Mouse (Mus musculus) thymus, adult 18-20 months (tissue): ENCODE results near the gene Kifc1.
A peak's percentile ranks its signal among the peaks of the same experiment; 100 is the strongest.

Experiments used
- DNase-seq, 2 experiments: peaks; one replicate each; pipeline ENCODE4 v3.0.0; 2022; ENCODE audit warnings: mixed read lengths in 2 of 2

Gene Kifc1

DNA sequence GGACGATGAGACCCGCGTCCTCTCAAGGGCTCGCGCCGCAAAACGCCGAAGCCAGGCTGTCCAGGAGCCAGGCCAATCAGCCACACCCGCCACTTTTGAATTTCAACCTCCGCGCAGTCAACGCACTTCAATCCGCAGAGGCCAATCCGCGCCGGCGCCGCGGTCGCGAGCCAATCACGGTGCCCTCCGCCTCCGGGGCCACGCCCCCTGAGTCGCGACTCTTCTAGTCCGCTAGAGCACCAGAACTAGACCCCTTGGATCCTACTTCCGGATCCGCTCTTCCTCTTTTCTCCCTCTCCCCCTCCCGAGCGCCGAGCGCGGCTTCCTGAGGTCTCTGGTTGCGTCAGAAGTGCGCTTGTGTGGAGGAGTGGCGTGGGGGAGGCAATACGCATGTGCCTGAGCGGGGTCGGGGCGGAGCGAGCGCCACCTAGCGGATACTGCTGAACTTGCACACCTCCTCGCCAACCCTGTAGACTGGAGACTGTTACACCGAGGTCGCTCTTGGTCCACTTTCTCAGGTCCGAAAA is at the start of gene Kifc1:
Kifc1 (minus strand) TSS at position 129 of the 527 bp plus-strand sequence.
- peak; percentile 99 to 100 for DNase-seq

- DNase-seq: no peak
Observed at GRCm38 (mm10) chr17:33938783-33939182, 48.3 kb upstream of the Kifc1 start.

GRCm38 (mm10) chr17:33936993-33937392 is 46.5 kb upstream of the Kifc1 start:
- DNase-seq: no peak

GRCm38 (mm10) chr17:33935422-33936055 is 45.1 kb upstream of the Kifc1 start:
- no peak for DNase-seq

- peak in 1 of 2 experiments; percentile 5 for DNase-seq
Observed at GRCm38 (mm10) chr17:33932970-33933369, 42.5 kb upstream of the Kifc1 start.

DNA sequence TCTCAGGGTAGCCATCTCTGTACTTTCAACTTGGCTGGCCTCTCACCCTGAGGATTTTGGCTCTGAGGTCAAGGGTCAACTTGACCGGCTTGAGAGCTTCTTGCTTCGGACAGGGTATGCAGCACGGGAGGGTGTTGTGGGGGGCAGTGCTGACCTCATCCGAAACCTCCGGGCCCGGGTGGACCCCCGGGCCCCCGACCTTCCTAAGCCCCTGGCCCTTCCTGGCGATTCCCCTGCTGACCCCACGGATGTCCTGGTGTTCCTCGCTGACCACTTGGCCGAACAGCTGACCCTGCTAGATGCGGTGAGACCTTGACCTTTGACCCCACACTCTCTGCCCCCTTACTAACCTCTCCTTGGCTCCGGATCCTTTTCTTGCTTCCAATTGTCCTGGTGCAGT is 42.0 kb upstream of the Kifc1 start:
- peak in 1 of 2 experiments; percentile 14 for DNase-seq

- DNase-seq: peak in 1 of 2 experiments; percentile 9
Observed at GRCm38 (mm10) chr17:33931947-33932346, 41.5 kb upstream of the Kifc1 start.

DNA sequence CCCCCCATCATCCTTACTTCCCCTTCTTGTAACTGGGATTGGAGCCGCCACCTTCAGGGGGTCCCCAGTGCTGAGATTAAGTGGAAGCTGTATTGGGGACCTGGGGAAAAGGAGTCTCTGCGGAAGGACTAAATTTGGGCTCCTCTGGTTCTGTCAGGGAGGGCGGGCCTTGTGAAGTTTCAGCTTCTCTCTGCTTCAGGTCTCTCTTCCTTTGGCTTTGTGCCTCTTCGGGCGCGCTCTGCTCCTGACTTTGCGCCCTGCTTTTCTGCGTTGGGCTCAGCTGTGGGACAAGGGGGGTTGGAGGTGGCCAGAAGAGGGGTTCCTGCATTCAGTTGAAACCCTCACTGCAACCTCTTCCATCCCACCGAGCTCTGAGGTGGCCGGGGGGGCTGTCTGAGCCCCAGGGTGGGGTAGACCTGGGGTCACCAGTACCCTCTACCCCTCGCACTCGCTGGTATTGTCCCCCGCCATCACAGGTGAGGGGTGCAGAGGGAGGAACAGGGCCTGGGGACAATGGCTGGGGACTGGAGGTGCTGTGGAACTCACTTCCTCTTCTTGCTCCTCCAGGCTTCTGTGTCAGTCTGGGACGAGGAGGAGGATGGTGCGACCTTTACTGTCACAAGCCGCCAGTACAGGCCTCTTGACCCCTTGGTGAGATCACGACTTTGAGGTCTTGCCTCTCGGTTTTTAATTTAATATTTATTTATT is 40.9 kb upstream of the Kifc1 start:
- peak in 1 of 2 experiments; percentile 32 for DNase-seq

GRCm38 (mm10) chr17:33930280-33931158 is 40.1 kb upstream of the Kifc1 start:
- peak; percentile 74 to 80 for DNase-seq

DNA sequence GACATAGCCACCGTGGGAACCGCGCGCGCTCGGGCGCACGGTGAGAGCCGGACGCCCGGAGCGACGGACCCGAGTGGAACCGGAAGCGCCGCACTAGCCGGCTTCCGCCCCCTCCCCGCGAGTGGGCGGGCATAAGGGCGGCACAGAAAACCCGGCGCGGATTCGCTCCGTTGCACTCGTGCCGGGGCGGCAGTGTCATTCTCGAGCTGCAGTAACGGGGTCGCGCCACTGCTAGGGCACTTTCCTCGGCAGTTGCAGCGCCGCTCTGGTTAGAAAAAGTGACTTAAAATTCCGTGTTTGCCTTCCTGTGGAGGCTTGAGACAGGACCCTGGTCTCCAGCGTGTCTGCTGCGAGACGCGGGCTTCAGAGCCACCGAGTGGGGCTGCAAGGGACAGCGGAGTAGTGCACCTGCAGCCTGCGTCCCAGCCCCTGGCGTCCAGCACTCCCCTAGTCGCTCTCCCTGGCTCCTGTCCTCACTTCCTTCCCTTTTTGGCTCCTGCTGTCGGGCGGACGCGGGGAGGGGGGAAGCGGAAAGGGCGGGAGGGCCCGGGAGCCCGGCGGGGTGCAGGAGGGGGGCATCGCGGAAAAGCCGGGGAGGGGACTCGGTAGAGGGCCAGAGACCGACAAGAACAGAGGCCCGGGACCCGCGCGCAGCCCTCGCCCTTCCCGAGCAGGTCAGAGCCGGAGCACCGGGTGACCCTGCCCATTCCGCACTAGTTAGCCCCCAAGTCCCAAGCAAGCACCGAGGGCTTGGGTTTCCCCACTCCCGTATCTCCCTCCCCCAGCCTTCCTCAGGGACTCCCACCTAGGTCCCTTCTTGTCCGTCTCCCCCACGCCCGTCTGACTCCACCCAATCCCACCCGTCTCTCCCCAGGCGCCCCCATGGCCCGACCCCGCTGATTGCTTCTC is 39.2 kb upstream of the Kifc1 start, which contains the start of gene Rgl2:
Rgl2 (plus strand) TSS at position 173 of the 909 bp plus-strand sequence.
- DNase-seq: peak; percentile 86 to 87

- DNase-seq: peak in 1 of 2 experiments; percentile 6
Observed at GRCm38 (mm10) chr17:33928251-33928947, 37.9 kb upstream of the Kifc1 start.

DNA sequence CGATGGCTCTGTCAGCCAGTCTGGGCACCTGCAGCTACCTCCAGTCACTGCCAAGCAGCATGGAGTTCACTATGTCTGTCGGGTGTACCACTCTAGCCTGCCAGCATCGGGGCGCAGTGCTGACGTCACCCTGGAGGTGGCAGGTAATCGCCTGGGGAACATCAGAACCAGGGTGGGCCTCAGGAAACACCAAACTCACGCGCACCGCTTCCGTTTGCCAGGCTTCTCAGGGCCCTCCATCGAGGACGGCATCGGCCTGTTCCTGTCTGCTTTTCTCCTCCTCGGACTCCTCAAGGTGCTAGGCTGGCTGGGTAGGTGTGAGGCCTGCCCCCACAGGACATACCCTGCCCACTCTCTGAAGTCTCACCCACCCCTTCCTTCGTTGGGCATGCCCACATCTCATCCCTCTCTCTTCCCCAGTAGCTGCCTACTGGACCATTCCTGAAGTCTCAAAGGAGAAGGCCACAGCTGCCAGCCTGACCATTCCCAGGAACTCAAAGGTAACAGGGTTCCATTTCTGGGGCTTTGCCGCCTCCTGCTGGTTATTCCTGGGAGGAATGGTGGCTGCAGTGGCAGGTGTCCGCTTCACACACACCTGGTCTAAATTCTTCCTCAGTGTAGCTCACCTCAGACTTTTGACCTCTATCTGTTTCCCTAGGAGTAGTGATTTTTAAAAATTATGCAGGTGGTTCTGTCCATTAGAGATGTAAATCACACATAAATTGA is 35.9 kb upstream of the Kifc1 start:
- DNase-seq: no peak

GRCm38 (mm10) chr17:33925406-33926116 is 35.1 kb upstream of the Kifc1 start:
- no peak for DNase-seq

- no peak for DNase-seq
Observed at GRCm38 (mm10) chr17:33924577-33925283, 34.3 kb upstream of the Kifc1 start.

DNA sequence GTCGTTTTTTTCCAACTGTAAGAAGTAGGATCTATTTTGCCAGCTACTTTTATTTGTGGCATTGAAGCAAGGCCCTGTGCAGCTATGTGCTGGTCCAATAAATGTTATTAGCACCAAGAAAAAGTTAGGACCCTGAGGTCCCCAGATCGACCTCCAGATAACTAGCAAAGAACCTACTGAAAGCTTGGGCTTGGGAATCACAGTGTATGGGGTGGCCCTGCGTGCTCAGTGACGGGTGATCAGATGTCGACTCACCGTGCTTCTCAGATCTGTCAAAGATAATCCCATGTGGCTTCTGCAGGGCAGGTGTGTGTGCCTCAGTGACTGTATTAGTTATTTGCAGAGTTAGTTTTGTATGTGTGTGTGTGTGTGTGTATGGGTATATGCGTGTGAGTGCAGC is 30.9 kb upstream of the Kifc1 start:
- no peak for DNase-seq

GRCm38 (mm10) chr17:33920282-33921097 is 30.0 kb upstream of the Kifc1 start:
- peak; percentile 65 to 76 for DNase-seq

DNA sequence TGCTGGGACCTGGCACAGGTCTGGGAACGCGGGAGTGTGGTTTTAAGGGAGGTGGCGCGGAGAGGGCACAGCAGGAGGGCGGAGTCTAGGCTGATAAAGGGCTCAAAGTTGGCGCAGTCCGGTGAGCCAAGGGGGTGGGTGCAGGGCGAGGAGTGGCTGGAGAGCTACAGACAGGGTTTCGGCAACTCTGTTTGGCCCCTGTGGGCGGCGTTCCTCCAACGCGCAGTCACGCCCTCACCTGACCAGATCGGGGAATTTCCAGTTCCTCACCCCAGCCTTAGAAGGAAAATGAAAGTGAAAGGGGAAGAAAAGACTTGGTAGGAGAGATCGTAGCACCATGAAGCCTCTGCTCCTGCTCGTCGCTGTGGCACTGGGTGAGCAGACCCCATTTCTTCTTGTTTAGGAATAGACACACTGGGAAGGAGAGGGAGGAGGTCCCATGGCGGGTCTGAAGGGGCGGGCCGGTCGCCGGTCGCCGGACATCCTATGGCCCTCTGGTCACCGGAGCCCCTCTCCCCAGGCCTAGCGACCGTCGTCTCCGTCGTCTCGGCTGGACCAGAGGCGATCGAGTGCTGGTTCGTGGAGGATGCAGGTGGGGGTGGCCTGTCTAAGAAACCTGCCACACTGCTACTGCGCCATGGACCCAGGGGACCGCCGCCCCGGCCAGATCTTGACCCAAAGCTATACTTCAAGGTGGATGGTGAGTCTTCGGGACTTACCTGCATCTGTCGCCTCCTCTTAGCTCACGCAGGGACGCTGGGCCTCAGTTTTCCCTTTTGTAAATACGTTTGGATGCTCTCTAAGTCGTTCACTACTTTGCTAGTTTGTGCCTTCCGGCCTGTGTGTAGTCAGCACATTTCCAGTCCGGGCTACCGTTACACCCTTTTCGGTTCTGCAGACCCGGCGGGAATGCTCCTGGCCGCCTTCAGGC is 29.2 kb upstream of the Kifc1 start:
- peak; percentile 64 to 79 for DNase-seq
